Mouse (Mus musculus): ENCODE measurements around the gene Smndc1.
"Not testable (repeated sequence)": the region's sequence is repeated elsewhere in the genome, so short reads cannot be mapped to it uniquely, and the experiment has no call there.

Smndc1 gene

DNA sequence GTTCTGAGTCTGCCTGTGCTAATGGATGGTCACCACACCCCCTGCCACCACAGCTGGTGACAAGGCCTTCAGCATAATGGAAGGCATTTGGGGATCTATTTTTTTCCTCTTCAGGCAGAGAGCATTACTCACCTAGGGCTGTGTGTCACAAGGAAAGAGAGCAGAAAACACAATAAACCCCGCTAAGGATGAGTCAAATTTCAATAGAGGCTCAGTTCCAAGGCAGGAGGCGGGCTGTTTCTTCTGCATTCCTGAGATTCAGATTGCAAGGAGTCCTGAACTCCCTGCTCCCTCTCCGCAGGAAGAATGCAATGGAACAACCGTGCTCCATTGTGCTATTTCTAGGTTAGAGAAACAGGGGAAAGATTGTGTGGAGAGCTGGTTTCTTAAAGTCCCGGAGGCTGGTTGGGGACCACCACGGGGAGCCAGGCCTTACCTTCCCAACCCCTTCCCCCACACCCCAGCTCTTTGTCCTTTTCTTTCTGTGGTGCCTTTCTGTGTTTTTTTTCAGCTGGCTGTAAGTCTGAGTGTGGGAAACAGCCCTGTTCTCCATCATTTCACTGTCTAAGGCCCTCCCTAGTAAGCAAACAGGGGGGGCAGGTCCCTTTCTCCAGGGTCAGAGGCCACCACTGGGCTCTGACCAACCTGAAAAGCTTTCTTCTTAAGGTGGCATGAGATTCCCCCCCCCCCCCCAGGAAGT is 21.9 kb upstream of the Smndc1 start:
- DNase-seq (ENCODE audit: low spot score), result peak; percentile 76

GRCm38 (mm10) chr19:53409663-53410307 is 19.4 kb upstream of the Smndc1 start:
- no peak for DNase-seq (ENCODE audit: low spot score)

DNA sequence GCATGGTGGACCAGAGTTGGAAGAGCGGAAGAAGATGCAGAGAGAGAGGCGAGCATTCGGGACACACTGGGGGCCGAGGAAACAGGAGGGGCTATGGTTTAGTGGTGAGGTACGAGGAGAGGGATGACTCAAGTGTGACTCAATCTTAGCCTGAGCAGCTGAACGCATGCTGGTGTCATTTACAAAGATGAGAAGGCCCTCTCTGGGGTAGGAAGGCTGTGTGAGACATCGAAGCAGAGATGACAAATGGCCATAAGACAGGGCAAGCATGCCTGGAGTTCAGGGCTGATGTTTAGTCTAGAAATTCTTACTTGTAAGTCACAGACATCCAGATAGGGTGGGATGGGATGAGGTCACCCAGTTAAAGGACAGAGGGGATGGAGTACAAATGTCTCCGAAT is 18.0 kb upstream of the Smndc1 start:
- no peak for DNase-seq (ENCODE audit: low spot score)

DNA sequence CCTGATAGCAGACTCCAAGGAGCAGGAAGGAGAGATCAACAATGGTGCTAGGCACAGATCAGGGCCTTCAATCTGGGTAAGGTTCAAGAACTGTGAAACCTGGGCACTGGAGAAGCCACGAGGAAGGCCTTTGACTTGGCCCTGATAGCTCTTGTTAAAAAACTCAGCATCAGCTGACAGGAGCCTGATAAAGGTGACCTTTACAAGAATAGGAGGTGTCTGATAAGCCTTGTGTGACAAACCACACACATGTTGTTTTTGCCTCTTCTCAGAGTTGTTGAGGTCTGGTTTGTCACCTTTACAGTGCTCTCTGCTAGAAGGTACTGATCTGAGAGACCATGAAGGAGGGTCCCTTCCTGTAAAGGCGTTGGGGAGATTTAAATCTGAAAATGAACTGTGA is 17.0 kb upstream of the Smndc1 start:
- DNase-seq (ENCODE audit: low spot score), result no peak

DNA sequence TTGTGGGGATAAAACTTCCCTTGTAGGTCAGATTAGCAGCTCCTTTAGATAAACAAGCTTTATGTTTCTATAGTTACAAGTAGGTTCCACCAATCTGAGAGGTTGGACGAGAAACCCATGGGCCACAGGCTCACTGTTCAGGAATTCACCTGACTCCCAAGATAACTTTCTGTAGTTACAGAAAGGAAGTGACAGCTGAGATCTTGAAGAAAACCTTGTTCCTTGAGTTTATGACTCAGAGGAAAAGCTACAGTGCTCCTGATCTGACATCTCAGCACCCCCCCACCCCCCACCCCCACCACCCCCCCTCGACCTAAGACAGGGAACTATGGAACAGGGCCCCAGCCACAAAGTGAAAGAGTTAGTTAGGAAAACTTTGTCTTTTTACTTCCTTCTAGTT is 15.4 kb upstream of the Smndc1 start:
- DNase-seq (ENCODE audit: low spot score), result no peak

DNA sequence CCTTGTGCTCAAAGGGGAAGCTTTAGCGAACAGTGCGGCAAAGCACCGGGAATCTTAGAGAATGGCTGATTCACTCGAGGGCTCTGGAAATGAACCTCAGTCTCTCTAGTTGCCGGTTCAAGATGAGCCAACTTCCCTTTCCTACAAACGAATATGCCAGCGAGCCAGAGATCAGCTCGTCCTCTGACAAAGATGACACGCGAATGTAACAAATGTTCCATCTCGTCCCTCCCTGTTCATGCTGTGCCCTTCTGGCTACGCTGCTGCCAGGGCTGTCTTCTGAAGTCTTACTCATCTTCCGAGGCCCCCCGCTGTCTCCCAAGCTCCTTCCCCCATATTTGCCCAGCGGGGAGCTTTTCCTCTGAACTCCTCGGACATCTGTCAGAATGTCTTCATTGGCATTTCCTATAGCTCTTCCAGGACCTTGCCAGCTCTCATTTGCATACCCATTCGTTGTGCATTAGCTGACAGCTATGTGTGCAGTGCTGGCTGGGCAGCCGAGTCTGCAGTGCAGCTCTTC is 14.5 kb upstream of the Smndc1 start:
- no peak for DNase-seq (ENCODE audit: low spot score)

- DNase-seq (ENCODE audit: low spot score), result no peak
These were observed 13.9 kb upstream of the Smndc1 start for GRCm38 (mm10) chr19:53404219-53404836.

- DNase-seq (ENCODE audit: low spot score), result no peak
These were observed 12.5 kb upstream of the Smndc1 start for GRCm38 (mm10) chr19:53402741-53403432.

DNA sequence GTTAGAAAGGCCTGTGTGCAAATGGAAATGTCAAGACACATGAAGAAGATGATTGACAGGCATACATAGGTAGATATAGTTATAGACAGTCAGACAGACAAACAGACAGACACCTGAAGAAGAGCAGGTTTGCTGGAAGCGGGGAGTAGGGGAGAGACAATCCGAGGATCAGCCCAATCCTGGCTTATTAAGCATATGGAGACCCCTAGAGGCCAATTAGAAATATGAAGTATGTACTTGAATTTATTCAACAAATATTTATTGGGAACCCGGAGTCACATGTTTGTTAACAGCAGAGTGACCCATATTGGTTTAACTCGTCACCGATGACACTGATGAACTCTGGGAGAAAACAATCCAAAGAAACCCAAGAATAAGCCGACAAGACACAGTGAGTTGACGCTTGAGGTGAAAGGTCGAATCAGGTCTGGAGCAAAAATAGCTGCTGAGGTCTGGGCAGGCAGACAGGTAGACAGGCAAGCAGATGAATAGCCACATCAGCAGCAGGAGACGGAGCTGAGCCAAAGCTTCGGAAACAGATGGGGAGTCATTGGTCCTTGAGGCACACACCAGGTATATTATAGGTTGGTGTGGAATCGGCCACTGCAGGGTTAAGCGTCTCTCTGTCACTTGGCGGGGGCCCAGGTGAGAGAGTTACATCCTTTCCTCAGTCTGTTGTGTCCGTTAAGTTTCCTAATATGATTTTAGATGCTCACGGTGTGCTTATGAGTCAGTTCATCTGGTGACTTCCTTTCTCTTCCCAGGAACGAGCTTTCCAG is 10.1 kb upstream of the Smndc1 start:
- no peak for DNase-seq (ENCODE audit: low spot score)

- DNase-seq (ENCODE audit: low spot score), result no peak
These were observed 8.8 kb upstream of the Smndc1 start for GRCm38 (mm10) chr19:53399213-53399612.

- DNase-seq (ENCODE audit: low spot score), result no peak
These were observed 7.3 kb upstream of the Smndc1 start for GRCm38 (mm10) chr19:53397451-53398233.

- DNase-seq (ENCODE audit: low spot score), result not testable (repeated sequence)
These were observed 5.4 kb upstream of the Smndc1 start for GRCm38 (mm10) chr19:53395805-53396204.

DNA sequence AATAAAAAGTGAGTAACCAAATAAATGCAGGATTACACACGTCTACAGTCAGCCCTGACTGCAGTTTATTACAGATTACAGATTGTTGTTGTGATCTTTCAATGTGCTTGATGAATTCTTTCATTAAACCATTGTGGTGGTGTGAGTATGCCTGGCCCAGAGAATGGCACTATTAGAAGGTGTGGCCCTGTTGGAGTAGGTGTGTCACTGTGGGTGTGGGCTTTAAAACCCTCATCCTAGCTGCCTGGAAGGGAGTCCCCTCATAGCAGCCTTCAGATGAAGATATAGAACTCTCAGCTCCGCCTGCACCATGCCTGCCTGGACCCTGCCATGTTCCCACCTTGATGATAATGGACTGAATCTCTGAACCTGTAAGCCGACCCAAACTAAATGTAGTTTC is 4.6 kb upstream of the Smndc1 start:
- not testable (repeated sequence) for DNase-seq (ENCODE audit: low spot score)

DNA sequence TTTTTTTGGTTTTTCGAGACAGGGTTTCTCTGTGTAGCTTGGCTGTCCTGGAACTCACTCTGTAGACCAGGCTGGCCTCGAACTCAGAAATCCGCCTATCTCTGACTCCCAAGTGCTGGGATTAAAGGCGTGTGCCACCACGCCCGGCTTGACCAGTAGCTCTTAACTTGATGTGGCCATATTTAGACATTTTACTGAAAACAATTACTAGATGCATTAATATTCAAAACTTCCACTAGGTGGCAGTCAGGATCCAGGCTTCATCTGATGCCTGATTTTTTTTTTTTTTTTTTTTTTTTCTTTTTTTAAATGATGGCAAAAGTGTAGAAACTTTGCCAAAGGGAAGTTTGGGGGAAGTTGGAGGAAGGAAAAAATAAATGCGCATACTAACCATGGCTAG is 4.2 kb upstream of the Smndc1 start:
- DNase-seq (ENCODE audit: low spot score), result peak; percentile 79

DNA sequence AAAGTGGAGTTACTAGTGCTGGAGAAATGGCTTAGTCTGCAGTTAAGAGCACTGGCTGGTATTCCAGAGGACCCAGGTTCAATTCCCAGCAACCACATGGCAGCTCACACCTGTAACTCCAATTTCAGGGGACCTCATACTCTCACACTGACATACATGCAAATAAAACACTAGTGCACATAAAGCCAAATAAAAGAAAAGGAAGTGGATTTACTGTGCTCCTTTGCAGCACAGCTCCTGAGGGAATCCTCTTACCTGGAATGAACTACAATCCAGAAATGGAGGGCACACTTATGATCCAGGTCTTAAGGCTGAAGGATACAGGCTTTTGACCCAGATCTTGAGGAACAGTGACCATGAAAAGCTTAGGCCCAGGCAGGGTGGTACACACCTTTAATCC is 3.3 kb upstream of the Smndc1 start:
- DNase-seq (ENCODE audit: low spot score), result no peak

DNA sequence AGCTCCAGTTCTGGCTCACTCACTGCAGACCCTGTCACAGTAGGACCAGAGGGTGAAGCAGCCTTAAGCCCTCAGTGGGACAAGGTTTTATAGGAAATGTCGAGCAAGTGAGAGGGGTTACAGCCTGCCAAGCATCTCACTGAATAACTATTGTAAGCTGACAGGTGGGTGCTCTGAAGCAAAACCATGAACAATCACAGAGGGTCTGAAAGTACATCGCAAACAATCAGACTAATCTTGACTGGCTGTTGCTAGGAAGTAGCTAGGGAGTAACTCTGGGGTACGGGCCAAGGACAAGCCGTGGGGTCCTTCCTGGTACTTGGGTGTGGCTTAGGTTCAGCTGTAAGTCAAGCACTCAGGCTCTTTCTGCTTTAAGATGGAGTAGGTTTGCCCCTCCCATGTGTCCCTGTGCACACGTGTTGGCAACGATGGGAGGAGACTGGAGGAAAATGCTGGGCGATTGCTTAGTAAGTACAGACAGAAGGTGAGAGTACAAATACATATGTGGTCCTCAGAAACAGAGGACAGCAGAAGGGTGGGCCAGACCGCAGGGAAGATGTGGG is 2.5 kb upstream of the Smndc1 start:
- DNase-seq (ENCODE audit: low spot score), result no peak

DNA sequence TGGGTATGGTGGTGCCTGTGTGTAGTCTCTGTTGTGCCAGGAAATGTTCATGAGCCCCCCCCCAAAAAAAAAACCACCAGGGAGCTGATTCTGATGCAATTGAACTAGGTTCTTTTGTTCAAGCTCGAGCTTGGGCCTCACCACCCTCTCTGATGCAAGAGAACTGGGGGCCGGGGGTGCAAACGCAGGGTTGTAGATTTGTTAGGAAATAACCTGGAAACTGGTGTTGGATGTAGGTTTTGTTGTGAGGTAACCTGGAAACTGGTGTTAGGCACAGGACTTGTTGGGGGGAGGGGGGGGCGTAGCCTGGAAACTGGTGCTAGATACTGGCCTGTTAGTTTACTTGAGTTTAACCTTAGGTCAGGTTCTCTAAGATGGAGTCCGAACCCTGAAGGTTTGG is 1.4 kb upstream of the Smndc1 start:
- no peak for DNase-seq (ENCODE audit: low spot score)

DNA sequence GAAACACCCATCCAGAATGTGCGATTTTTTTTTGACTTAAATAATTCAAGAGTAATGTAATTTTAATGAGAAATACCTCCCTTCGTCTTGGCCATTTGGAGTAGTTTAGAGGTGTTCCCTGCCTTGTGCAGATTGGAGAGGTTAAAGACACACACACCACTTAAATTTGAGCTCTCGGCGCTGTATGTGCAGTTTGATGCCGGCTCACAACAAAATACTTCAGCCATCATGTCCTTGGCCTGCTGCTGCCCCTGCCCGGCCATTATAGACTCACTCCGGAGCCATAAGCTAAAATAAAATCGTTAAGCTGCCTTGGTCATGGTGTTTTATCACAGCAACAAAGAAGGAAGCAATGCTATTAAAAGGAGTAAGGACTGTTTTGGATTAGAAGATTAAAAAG is 1.0 kb upstream of the Smndc1 start:
- no peak for DNase-seq (ENCODE audit: low spot score)

DNA sequence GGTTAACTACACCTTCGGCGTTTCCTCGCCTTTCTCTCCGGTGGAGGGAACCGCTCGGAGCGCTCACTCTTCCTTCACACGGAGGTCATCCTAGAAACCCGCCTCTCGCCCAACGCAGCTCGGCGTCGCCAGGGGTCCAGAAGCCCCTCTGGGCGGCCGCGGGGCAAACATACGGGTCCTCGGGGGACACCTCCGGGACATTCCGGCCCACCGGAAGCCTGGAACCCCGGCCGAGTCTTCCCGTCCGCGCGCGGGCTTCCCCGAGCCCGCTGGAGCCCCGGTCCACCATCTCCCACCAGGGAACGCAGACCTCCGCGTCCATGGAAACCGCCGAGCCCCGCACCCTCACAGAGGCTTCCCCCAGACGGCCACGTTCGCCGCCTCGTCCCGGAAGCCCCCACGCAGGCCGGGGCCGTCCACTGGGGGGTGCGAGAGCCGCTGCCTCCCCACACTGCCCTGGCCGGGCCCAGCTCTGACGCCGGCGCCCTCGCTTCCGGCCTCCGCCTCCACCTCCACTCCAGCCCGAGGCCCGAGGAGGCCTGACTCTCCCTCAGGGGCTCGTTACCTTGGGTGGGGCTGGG is 437 bp downstream of the Smndc1 start:
- DNase-seq (ENCODE audit: low spot score), result peak; percentile 51

DNA sequence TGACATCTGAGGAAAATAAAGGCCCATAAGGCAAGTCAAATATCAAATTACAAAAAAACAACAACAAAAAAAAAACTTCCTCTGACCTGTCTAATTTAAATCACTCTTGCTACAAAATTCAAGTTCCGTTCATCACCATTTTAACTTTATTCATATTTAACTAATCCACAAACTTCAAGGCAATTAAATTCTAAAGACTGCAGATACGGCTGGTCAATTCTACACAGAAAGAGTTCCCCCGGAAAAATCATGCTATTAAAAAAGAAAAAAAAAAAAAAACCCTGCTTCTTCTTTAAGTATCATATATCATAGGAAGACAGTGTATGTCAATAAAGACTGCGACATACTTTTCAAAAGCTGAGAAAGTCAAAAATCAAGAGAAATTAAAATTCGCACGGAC is 961 bp downstream of the Smndc1 start:
- DNase-seq (ENCODE audit: low spot score), result no peak

Measured in embryo, embryonic 10 days (tissue).